8 mouse cellular contexts compared by ENCODE assay signal in genomic region chr7:19092381-19093173, GRCm38 (mm10). TPM values are rescaled to one million over a fixed set of nuclear protein-coding genes. Genes with fewer than 3 reads are reported as not detected.
DNase-seq lines count a peak whose midpoint lies in the region; ATAC-seq lines count a peak whose summit lies in the region.

No protein-coding gene starts in this region.

- ATAC-seq in forebrain, embryonic 14.5 days, result peak; percentile 61
- ATAC-seq in hindbrain, embryonic 11.5 days (ENCODE audit: low FRiP score), result peak; percentile 45
- ATAC-seq in limb, embryonic 13.5 days (ENCODE audit: low FRiP score, low read depth), result peak; percentile 51
- peak; percentile 50 for ATAC-seq in midbrain, embryonic 16.5 days

- peaks cover 40% of the 10 kb centered on the region for H3K36me3 ChIP-seq in forebrain, embryonic 14.5 days (ENCODE audit: control insufficient read depth, insufficient read depth, low read length)
- H3K36me3 ChIP-seq in hindbrain, embryonic 11.5 days (ENCODE audit: control insufficient read depth, insufficient read depth, low read length), result 0 out of 2 replicates have a peak, but pooled peaks cover 2% of the 10 kb centered on the region
- H3K36me3 ChIP-seq in limb, embryonic 13.5 days, result peaks cover 48% of the 10 kb centered on the region
- peaks cover 16% of the 10 kb centered on the region; the same call in 1 of the 2 replicates for H3K36me3 ChIP-seq in midbrain, embryonic 16.5 days (ENCODE audit: control insufficient read depth, insufficient read depth, low read length)

- peak overlapping the region; percentile 98 for H3K4me2 ChIP-seq in forebrain, embryonic 14.5 days (ENCODE audit: low read length)
- peak overlapping the region; percentile 99 for H3K4me2 ChIP-seq in hindbrain, embryonic 11.5 days (replicated peaks; ENCODE audit: low read depth, low read length)
- H3K4me2 ChIP-seq in limb, embryonic 13.5 days (replicated peaks), result peak overlapping the region; percentile 96
- H3K4me2 ChIP-seq in midbrain, embryonic 16.5 days (ENCODE audit: low read length), result peak overlapping the region; percentile 98; the same call in 1 of the 2 replicates

- peak overlapping the region; percentile 60 for H3K27ac ChIP-seq in forebrain, embryonic 14.5 days (ENCODE audit: low read depth, low read length)
- peak overlapping the region; percentile 43; the same call in 1 of the 2 replicates for H3K27ac ChIP-seq in hindbrain, embryonic 11.5 days (ENCODE audit: low read depth, low read length)
- peak overlapping the region; percentile 93 for H3K27ac ChIP-seq in limb, embryonic 13.5 days
- H3K27ac ChIP-seq in midbrain, embryonic 16.5 days (ENCODE audit: low read length), result no peak overlapping the region

- peak overlapping the region; percentile 56 for H3K4me3 ChIP-seq in forebrain, embryonic 14.5 days (ENCODE audit: low read depth, low read length)
- H3K4me3 ChIP-seq in hindbrain, embryonic 11.5 days (ENCODE audit: low read depth, low read length), result peak overlapping the region; percentile 72
- peak overlapping the region; percentile 88 for H3K4me3 ChIP-seq in limb, embryonic 13.5 days
- no peak overlapping the region for H3K4me3 ChIP-seq in midbrain, embryonic 16.5 days (ENCODE audit: low read depth, low read length)

- peaks cover 19% of the 10 kb centered on the region for H3K4me1 ChIP-seq in forebrain, embryonic 14.5 days (ENCODE audit: control insufficient read depth, insufficient read depth, low read length)
- H3K4me1 ChIP-seq in hindbrain, embryonic 11.5 days (replicated peaks; ENCODE audit: control insufficient read depth, insufficient read depth, low read length), result peaks cover 14% of the 10 kb centered on the region; the same call in 1 of the 2 replicates
- peaks cover 40% of the 10 kb centered on the region for H3K4me1 ChIP-seq in limb, embryonic 13.5 days
- H3K4me1 ChIP-seq in midbrain, embryonic 16.5 days (ENCODE audit: control insufficient read depth, insufficient read depth, low read length), result peaks cover 28% of the 10 kb centered on the region

- no peaks in the 10 kb centered on the region for H3K9me3 ChIP-seq in forebrain, embryonic 14.5 days (replicated peaks; ENCODE audit: control insufficient read depth, low read length)
- H3K9me3 ChIP-seq in hindbrain, embryonic 11.5 days (ENCODE audit: control insufficient read depth, low read length), result no peaks in the 10 kb centered on the region
- no peaks in the 10 kb centered on the region for H3K9me3 ChIP-seq in limb, embryonic 13.5 days
- H3K9me3 ChIP-seq in midbrain, embryonic 16.5 days (replicated peaks; ENCODE audit: control insufficient read depth, low read length, poor library complexity, severe bottlenecking), result no peaks in the 10 kb centered on the region

- DNase-seq in cerebellum, postnatal 14 days, result peak; percentile 38 to 57
- DNase-seq in cerebellum, adult 11 months, result no peak
- peak; percentile 47 for DNase-seq in NIH3T3 (ENCODE audit: low read depth)
- peak; percentile 75 for DNase-seq in forebrain, embryonic 14.5 days (ENCODE audit: low spot score)
- DNase-seq in hindbrain, embryonic 11.5 days (ENCODE audit: low spot score), result peak; percentile 71
- DNase-seq in cerebellum, adult 18-20 months, result no peak

- WGBS in forebrain, embryonic 14.5 days, result 3% methylated on average over 38 of the region's 38 CpGs
- WGBS in hindbrain, embryonic 11.5 days, result 3% methylated on average over 37 of the region's 38 CpGs
- 3% methylated on average over 38 of the region's 38 CpGs for WGBS in limb, embryonic 13.5 days
- 7% methylated on average over 38 of the region's 38 CpGs for WGBS in midbrain, embryonic 16.5 days

- H3K27me3 ChIP-seq in forebrain, embryonic 14.5 days (replicated peaks; ENCODE audit: control insufficient read depth, insufficient read depth, low read length), result no peaks in the 10 kb centered on the region
- H3K27me3 ChIP-seq in hindbrain, embryonic 11.5 days (ENCODE audit: control insufficient read depth, insufficient read depth, low read length), result peaks cover 7% of the 10 kb centered on the region; the same call in 1 of the 2 replicates
- peaks cover 7% of the 10 kb centered on the region for H3K27me3 ChIP-seq in limb, embryonic 13.5 days
- H3K27me3 ChIP-seq in midbrain, embryonic 16.5 days (ENCODE audit: control insufficient read depth, insufficient read depth, low read depth, low read length), result peaks cover 24% of the 10 kb centered on the region

- peak overlapping the region; percentile 40; the same call in 1 of the 2 replicates for H3K9ac ChIP-seq in forebrain, embryonic 14.5 days (ENCODE audit: low read length)
- peak overlapping the region; percentile 56; the same call in 1 of the 2 replicates for H3K9ac ChIP-seq in hindbrain, embryonic 11.5 days (ENCODE audit: low read depth, low read length)
- H3K9ac ChIP-seq in limb, embryonic 13.5 days, result peak overlapping the region; percentile 68
- H3K9ac ChIP-seq in midbrain, embryonic 16.5 days (ENCODE audit: low read depth, low read length), result no peak overlapping the region

RNA-seq across cellular contexts. Expression of gene Six5, which starts 1.8 kb away (rescaled TPM):
- polyA plus RNA-seq in forebrain, embryonic 14.5 days (2014; fragmentation: Nextera tagmentation; extraction: Ambion mirVana), result 2.4 and 3.5 TPM in 2 replicates
- 6.2 and 7.2 TPM in 2 replicates for polyA plus RNA-seq in hindbrain, embryonic 11.5 days (2014; fragmentation: Nextera tagmentation; extraction: Ambion mirVana)
- 13.4 and 13.9 TPM in 2 replicates for polyA plus RNA-seq in limb, embryonic 13.5 days (2015; fragmentation: Nextera tagmentation; extraction: Ambion mirVana)
- 1.5 and 1.6 TPM in 2 replicates for polyA plus RNA-seq in midbrain, embryonic 16.5 days (2015; fragmentation: Nextera tagmentation; extraction: Ambion mirVana)

RNA-seq across cellular contexts. Expression of gene Dmpk, which starts 8.9 kb away (rescaled TPM):
- 4.4 and 7.8 TPM in 2 replicates for polyA plus RNA-seq in forebrain, embryonic 14.5 days (2014; fragmentation: Nextera tagmentation; extraction: Ambion mirVana)
- polyA plus RNA-seq in hindbrain, embryonic 11.5 days (2014; fragmentation: Nextera tagmentation; extraction: Ambion mirVana), result 10.3 and 12.2 TPM in 2 replicates
- 22.6 and 23.1 TPM in 2 replicates for polyA plus RNA-seq in limb, embryonic 13.5 days (2015; fragmentation: Nextera tagmentation; extraction: Ambion mirVana)
- 6.9 and 8.1 TPM in 2 replicates for polyA plus RNA-seq in midbrain, embryonic 16.5 days (2015; fragmentation: Nextera tagmentation; extraction: Ambion mirVana)

RNA-seq across cellular contexts. Expression of gene Dmwd, which starts 16.6 kb away (rescaled TPM):
- polyA plus RNA-seq in forebrain, embryonic 14.5 days (2014; fragmentation: Nextera tagmentation; extraction: Ambion mirVana), result 28.0 and 29.1 TPM in 2 replicates
- polyA plus RNA-seq in hindbrain, embryonic 11.5 days (2014; fragmentation: Nextera tagmentation; extraction: Ambion mirVana), result 18.3 and 20.2 TPM in 2 replicates
- polyA plus RNA-seq in limb, embryonic 13.5 days (2015; fragmentation: Nextera tagmentation; extraction: Ambion mirVana), result 16.8 and 17.4 TPM in 2 replicates
- 28.4 and 28.7 TPM in 2 replicates for polyA plus RNA-seq in midbrain, embryonic 16.5 days (2015; fragmentation: Nextera tagmentation; extraction: Ambion mirVana)

RNA-seq across cellular contexts. Expression of gene Gm4969, which starts 25.6 kb away (rescaled TPM):
- 2.2 and 3.3 TPM in 2 replicates for polyA plus RNA-seq in forebrain, embryonic 14.5 days (2014; fragmentation: Nextera tagmentation; extraction: Ambion mirVana)
- 1.0 and 1.4 TPM in 2 replicates for polyA plus RNA-seq in hindbrain, embryonic 11.5 days (2014; fragmentation: Nextera tagmentation; extraction: Ambion mirVana)
- polyA plus RNA-seq in limb, embryonic 13.5 days (2015; fragmentation: Nextera tagmentation; extraction: Ambion mirVana), result 4.2 and 4.3 TPM in 2 replicates
- polyA plus RNA-seq in midbrain, embryonic 16.5 days (2015; fragmentation: Nextera tagmentation; extraction: Ambion mirVana), result 8.2 and 9.5 TPM in 2 replicates

RNA-seq across cellular contexts. Expression of gene Fbxo46, which starts 27.1 kb away (rescaled TPM):
- polyA plus RNA-seq in forebrain, embryonic 14.5 days (2014; fragmentation: Nextera tagmentation; extraction: Ambion mirVana), result 10.1 and 11.9 TPM in 2 replicates
- 8.7 and 8.8 TPM in 2 replicates for polyA plus RNA-seq in hindbrain, embryonic 11.5 days (2014; fragmentation: Nextera tagmentation; extraction: Ambion mirVana)
- polyA plus RNA-seq in limb, embryonic 13.5 days (2015; fragmentation: Nextera tagmentation; extraction: Ambion mirVana), result 16.8 and 19.1 TPM in 2 replicates
- polyA plus RNA-seq in midbrain, embryonic 16.5 days (2015; fragmentation: Nextera tagmentation; extraction: Ambion mirVana), result 18.2 and 21.1 TPM in 2 replicates

Comparison
In these comparisons a context has a peak if more than half of its experiments do, and no peak if none do; other contexts are left out.
1. DNase-seq: peak in cerebellum, postnatal 14 days (2 of 2), NIH3T3 (single experiment), forebrain, embryonic 14.5 days (single experiment) and hindbrain, embryonic 11.5 days (single experiment); none in cerebellum, adult 11 months (single experiment) and cerebellum, adult 18-20 months (0 of 2).
2. Peak in every context shown above with its lines, with median percentiles within 50 percentile points of each other: ATAC-seq and H3K4me2 ChIP-seq.